Mouse (Mus musculus) hindbrain, embryonic 16.5 days (tissue): ENCODE data around the gene Tmem79. TPM values are rescaled to one million over a fixed set of nuclear protein-coding genes. Genes with fewer than 3 reads are reported as not detected.

ENCODE experiments used
- polyA plus RNA-seq: library from polyadenylated mRNA; unstranded; fragments of >200 nt; fragmentation: Nextera tagmentation; extraction: Ambion mirVana; gene quantifications from 2 replicates; pipeline ENCODE4 v1.2.1, GENCODE M21; 2015

Tmem79 gene
- polyA plus RNA-seq, 1 experiment from 2014 or later, result 1.3 TPM

Other genes starting within 250 kb of the Tmem79 start
- 16.4 and 24.1 TPM in 2 replicates for gene Mef2d, start 193.8 kb downstream of the Tmem79 start, polyA plus RNA-seq
- 0.52 and 0.99 TPM in 2 replicates for gene Rhbg, start 81.4 kb downstream of the Tmem79 start, polyA plus RNA-seq
- not detected in 2 replicates for gene Gm38392, start 48.9 kb downstream of the Tmem79 start, polyA plus RNA-seq
- 6.8 and 10.2 TPM in 2 replicates for gene Tsacc, start 39.1 kb downstream of the Tmem79 start, polyA plus RNA-seq
- 444 and 454 TPM in 2 replicates for gene Cct3, start 39.0 kb downstream of the Tmem79 start, polyA plus RNA-seq
- 127 and 136 TPM in 2 replicates for gene Glmp, start 11.1 kb downstream of the Tmem79 start, polyA plus RNA-seq
- gene Smg5, start 112 bp upstream of the Tmem79 start, polyA plus RNA-seq, result 49.7 and 61.5 TPM in 2 replicates
- gene Paqr6, start 28.4 kb upstream of the Tmem79 start, polyA plus RNA-seq, result 2.9 and 3.1 TPM in 2 replicates
- 0.09 and 0.10 TPM in 2 replicates for gene Bglap3, start 36.6 kb upstream of the Tmem79 start, polyA plus RNA-seq
- not detected in 2 replicates for gene Bglap2, start 42.6 kb upstream of the Tmem79 start, polyA plus RNA-seq
- gene Bglap, start 48.3 kb upstream of the Tmem79 start, polyA plus RNA-seq, result not detected in 2 replicates
- gene Pmf1, start 74.2 kb upstream of the Tmem79 start, polyA plus RNA-seq, result 30.6 and 34.4 TPM in 2 replicates
- gene Slc25a44, start 89.0 kb upstream of the Tmem79 start, polyA plus RNA-seq, result 40.3 and 42.3 TPM in 2 replicates
- 32.3 and 32.8 TPM in 2 replicates for gene Sema4a, start 125.0 kb upstream of the Tmem79 start, polyA plus RNA-seq
- gene Lmna, start 173.8 kb upstream of the Tmem79 start, polyA plus RNA-seq, result 62.3 and 70.4 TPM in 2 replicates
- gene Mex3a, start 196.2 kb upstream of the Tmem79 start, polyA plus RNA-seq, result 20.4 and 22.1 TPM in 2 replicates
- 0.15 TPM in 1 of 2 replicates, not detected in the other for gene Rab25, start 212.2 kb upstream of the Tmem79 start, polyA plus RNA-seq
- 184 and 218 TPM in 2 replicates for gene Lamtor2, start 216.9 kb upstream of the Tmem79 start, polyA plus RNA-seq
- gene Ubqln4, start 217.6 kb upstream of the Tmem79 start, polyA plus RNA-seq, result 40.1 and 44.4 TPM in 2 replicates
- gene Ssr2, start 239.7 kb upstream of the Tmem79 start, polyA plus RNA-seq, result 133 and 167 TPM in 2 replicates